Mouse (Mus musculus): ENCODE measurements at regions not wholly inside any gene's neighbourhood (a gene's known extent, or its start where the extent isn't known, plus 50 kb on each side); places are given as distances from the start of the nearest gene placed in this dataset.
"Not testable (repeated sequence)": the region's sequence is repeated elsewhere in the genome, so short reads cannot be mapped to it uniquely, and the experiment has no call there.

DNA sequence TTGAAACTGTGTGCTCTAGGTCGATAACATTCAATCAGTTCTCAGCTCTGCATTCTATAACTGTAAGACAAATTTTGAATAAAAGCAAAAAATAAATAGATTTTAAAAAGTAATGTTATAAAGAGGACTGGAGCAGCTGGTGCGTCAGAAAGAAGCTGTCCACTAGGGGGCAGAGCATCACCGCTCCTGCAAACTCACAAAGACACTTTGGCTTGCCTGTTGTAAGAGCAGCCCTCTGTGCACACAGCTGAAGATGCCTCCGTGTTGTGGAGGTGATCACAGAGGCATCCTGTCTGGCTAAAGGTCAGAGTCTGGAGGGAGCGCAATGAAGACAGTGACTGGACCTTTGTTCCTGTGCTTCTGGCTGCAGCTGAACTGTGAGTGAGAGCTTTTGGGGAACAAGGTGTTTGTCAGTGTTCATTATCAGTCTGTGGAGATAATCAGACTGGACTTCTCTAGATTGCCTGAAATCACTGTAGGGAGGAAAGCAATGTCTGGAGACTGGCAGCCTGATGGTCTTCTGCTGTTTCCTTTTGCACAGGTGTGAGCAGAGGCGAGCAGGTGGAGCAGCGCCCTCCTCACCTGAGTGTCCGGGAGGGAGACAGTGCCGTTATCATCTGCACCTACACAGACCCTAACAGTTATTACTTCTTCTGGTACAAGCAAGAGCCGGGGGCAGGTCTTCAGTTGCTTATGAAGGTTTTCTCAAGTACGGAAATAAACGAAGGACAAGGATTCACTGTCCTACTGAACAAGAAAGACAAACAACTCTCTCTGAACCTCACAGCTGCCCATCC is 476.9 kb upstream of the Olfr1507 start:
- H3K4me1 ChIP-seq; H3K27me3 ChIP-seq; H3K4me3 ChIP-seq; H3K9me3 ChIP-seq; H3K9ac ChIP-seq; ATAC-seq (ENCODE audit: borderline replicate concordance, extremely low read depth, low FRiP score, low TSS enrichment); H3K4me2 ChIP-seq; H3K27ac ChIP-seq; H3K36me3 ChIP-seq: not testable (repeated sequence)
- no CpG with 5 or more reads among the region's 12 CpGs for WGBS

DNA sequence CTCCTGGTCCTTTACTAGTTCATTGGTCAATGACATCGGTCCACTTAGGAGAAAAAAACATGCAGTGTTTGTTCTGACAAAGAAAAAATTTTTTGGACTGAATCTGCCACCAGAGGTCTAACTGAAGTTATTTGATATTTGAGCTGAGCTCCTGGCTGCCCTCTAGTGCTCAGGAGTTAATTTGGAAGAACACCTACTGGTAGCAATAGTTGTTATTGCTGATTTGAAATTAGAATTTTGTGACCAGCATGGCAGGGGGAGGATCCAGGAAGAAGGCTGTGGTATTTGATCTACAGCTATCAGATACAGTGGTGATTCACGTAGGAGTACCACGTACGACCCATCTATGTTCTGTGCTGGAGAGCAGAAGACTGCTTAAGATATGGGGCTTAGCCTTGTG is 466.6 kb upstream of the Olfr1507 start:
- H3K36me3 ChIP-seq; H3K9me3 ChIP-seq; ATAC-seq (ENCODE audit: borderline replicate concordance, extremely low read depth, low FRiP score, low TSS enrichment); H3K4me2 ChIP-seq; H3K4me1 ChIP-seq; H3K4me3 ChIP-seq; H3K27me3 ChIP-seq; H3K27ac ChIP-seq; H3K9ac ChIP-seq: not testable (repeated sequence)
- 75% methylated on average over 3 of the region's 4 CpGs for WGBS

DNA sequence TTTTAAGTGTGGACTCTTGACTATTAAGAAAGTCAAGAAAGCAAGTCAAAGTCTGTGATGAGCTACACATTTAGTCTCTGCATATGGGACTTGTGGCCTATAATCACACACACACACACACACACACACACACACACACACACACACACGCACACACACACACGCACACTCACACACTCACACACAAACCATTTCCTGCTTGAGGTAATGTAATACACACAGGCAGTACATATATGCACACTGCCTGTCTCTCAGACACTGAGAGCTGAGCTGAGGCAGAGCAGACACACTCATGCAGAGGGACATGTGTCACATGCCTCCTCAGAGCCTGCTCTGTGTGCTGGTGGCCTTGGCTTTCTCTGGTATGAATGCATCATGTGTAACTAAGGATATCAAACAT is 461.0 kb upstream of the Olfr1507 start:
- no CpG with 5 or more reads among the region's 2 CpGs for WGBS
- not testable (repeated sequence) for H3K4me2 ChIP-seq; ATAC-seq (ENCODE audit: borderline replicate concordance, extremely low read depth, low FRiP score, low TSS enrichment); H3K4me1 ChIP-seq; H3K27ac ChIP-seq; H3K9me3 ChIP-seq; H3K27me3 ChIP-seq; H3K9ac ChIP-seq; H3K36me3 ChIP-seq; H3K4me3 ChIP-seq

DNA sequence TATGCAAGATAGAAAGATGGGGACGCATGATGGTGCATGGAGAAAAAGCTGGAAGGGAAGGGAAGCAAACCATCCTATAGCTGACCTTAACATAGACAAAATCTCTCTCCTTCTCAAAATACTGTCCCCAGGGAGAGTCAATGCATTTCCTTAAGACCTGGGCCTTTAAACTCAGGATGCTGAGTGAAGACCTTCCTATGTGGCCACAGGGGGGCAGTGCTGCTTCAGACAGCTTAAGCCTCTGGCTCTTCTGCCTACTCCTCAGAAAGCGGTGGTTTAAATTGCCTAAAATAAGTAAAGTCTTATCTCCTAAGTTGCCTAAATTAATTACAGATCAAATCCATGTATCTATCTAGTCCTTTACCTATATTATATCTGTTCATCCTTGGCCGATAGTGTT is 449.4 kb upstream of the Olfr1507 start:
- no CpG with 5 or more reads among the region's 3 CpGs for WGBS
- H3K27me3 ChIP-seq; H3K36me3 ChIP-seq; H3K27ac ChIP-seq; H3K9me3 ChIP-seq; H3K4me2 ChIP-seq; H3K9ac ChIP-seq; H3K4me1 ChIP-seq; H3K4me3 ChIP-seq; ATAC-seq (ENCODE audit: borderline replicate concordance, extremely low read depth, low FRiP score, low TSS enrichment): not testable (repeated sequence)

DNA sequence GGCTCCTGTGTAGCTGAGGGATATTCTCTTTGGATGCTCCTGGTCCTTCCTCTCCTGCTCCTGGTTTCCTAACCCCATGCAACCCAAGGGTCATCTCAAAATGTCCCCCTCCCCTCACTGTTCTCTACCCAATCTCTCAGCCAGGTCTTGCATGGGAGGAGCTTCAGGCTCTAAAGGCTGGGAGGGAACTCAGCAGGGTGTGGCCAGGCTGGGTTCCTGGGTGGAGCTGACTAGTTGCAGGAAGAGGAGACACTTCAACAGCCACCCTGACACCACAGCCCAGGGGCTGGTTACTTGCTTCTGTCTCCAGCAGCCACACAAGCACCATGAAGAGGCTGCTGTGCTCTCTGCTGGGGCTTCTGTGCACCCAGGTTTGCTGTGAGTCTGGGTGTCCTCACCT is 446.9 kb upstream of the Olfr1507 start:
- H3K36me3 ChIP-seq; H3K4me3 ChIP-seq; H3K9me3 ChIP-seq; ATAC-seq (ENCODE audit: borderline replicate concordance, extremely low read depth, low FRiP score, low TSS enrichment); H3K4me2 ChIP-seq; H3K4me1 ChIP-seq; H3K27ac ChIP-seq; H3K9ac ChIP-seq; H3K27me3 ChIP-seq: not testable (repeated sequence)

DNA sequence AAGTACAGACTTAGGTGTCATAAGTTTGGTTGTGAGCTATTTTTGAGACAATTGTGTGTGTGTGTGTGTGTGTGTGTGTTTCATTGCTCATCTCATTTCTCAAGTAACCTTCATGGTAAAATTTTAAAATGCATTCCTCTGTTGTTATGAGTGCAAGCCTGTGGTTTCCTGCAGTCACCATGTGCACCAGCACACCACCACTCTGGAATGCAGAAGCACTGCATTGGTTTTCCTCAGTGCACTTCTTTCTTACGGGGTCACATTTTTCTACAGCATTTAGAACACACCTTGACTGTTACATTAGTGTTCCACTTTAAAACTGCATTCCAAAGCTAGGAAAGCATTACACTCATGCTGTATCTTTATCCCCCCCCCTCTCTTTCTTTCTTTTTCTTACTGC is 446.2 kb upstream of the Olfr1507 start:
- H3K9ac ChIP-seq; ATAC-seq (ENCODE audit: borderline replicate concordance, extremely low read depth, low FRiP score, low TSS enrichment); H3K4me1 ChIP-seq; H3K36me3 ChIP-seq; H3K4me3 ChIP-seq; H3K27ac ChIP-seq; H3K4me2 ChIP-seq; H3K27me3 ChIP-seq; H3K9me3 ChIP-seq: not testable (repeated sequence)
- no CpG with 5 or more reads among the region's 1 CpGs for WGBS

DNA sequence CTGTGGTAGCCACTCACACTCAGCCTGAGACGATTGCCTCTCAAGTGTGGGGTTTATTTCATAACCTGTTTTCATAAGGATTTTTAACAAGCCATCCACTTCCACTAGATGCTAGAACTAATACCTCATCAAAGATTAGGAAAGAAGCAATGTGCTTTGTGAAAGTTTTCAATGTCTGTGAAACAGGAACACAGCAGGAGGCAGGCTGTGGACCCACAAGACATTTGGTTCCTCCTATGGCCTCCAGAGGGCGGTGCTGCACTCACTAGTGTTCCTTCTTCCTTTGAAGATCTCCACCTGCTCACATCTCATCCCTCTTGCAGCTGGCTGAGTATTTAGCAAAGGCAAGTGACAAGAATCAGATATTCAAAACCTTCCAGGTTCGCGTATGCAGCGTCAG is 424.6 kb upstream of the Olfr1507 start:
- H3K4me3 ChIP-seq; H3K27ac ChIP-seq; ATAC-seq (ENCODE audit: borderline replicate concordance, extremely low read depth, low FRiP score, low TSS enrichment); H3K4me2 ChIP-seq; H3K36me3 ChIP-seq; H3K9me3 ChIP-seq; H3K4me1 ChIP-seq; H3K27me3 ChIP-seq; H3K9ac ChIP-seq: not testable (repeated sequence)
- no CpG with 5 or more reads among the region's 5 CpGs for WGBS

DNA sequence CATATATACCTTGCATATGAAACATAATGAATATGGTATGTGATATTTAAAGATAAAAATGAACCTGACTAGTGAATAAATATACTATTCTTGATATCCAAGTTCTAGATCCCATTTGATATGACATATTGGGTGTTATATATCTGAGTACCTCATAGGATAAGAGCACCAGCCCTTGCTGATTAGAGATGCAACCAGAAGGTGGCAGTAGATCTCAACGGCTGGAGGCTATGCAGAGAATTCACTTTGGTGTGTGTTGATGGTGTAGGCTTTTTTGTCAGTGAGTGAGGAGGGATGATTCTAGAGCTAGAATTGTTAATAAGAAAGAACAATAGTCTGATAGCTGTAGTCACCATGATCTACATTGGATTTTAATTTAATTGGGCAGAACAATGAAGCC is 418.3 kb upstream of the Olfr1507 start:
- H3K4me2 ChIP-seq; ATAC-seq (ENCODE audit: borderline replicate concordance, extremely low read depth, low FRiP score, low TSS enrichment); H3K9me3 ChIP-seq; H3K4me1 ChIP-seq; H3K27ac ChIP-seq; H3K36me3 ChIP-seq; H3K4me3 ChIP-seq; H3K9ac ChIP-seq; H3K27me3 ChIP-seq: not testable (repeated sequence)
- no CpG with 5 or more reads among the region's 1 CpGs for WGBS

DNA sequence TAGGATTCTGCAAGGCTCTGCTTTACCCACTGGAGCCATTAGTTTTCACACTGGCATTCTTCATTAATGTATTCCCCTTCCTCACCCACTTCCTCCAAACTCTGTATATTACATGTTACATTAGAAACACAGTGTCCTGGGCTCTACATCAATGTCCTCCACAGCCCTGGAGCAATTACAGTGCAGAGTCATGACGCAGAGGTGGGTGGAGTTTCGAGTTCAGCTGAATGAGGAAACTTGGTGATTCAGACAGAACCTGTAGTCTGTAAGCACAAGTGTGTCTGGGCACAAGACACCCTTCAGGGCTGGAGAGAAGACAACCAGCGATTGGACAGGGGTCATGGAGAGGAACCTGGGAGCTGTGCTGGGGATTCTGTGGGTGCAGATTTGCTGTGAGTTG is 404.1 kb upstream of the Olfr1507 start:
- H3K9me3 ChIP-seq; H3K9ac ChIP-seq; H3K4me3 ChIP-seq; H3K4me1 ChIP-seq; H3K36me3 ChIP-seq; ATAC-seq (ENCODE audit: borderline replicate concordance, extremely low read depth, low FRiP score, low TSS enrichment); H3K27ac ChIP-seq; H3K4me2 ChIP-seq; H3K27me3 ChIP-seq: not testable (repeated sequence)
- WGBS: no CpG with 5 or more reads among the region's 3 CpGs

DNA sequence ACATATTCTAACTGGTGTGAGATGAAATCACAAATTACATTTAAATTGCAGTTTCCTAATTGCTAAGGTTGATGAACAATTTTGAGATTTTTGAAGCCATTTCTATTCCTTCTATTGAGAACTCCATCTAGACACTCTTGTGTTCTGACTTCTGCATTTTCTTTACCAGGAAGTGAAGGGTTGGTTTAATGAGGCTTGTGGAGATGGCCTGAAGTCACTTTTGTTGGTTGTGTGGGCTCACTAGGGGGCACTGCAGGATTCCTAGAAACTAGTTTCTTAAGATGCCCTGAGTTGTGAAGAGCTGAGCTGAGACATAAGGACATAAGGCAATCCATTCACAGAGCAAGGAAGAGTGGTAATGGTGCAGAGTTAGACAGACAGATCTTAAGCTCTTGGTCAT is 402.8 kb upstream of the Olfr1507 start:
- H3K4me3 ChIP-seq; H3K36me3 ChIP-seq; ATAC-seq (ENCODE audit: borderline replicate concordance, extremely low read depth, low FRiP score, low TSS enrichment); H3K9me3 ChIP-seq; H3K4me2 ChIP-seq; H3K4me1 ChIP-seq; H3K27ac ChIP-seq; H3K27me3 ChIP-seq; H3K9ac ChIP-seq: not testable (repeated sequence)

DNA sequence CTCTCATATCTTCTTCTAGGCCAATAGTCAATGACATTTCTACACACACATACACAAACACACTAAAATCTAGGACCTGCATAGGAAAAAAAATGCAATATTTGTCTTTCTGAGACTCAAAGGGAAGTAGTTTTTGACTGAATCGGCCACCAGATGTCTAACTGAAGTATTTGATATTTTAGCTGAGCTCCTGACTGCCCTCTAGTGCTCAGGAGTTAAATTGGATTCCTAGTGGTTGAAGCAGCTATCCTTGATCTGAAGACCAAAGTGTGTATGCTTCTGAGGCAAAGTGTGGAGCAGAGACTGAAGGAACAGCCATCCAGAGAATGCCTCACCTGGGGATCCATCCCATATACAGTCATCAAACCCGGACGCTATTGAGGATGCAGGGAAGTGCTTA is 384.4 kb upstream of the Olfr1507 start:
- WGBS: no CpG with 5 or more reads among the region's 3 CpGs
- H3K4me2 ChIP-seq; H3K9me3 ChIP-seq; H3K4me3 ChIP-seq; H3K4me1 ChIP-seq; H3K27me3 ChIP-seq; H3K36me3 ChIP-seq; H3K27ac ChIP-seq; H3K9ac ChIP-seq; ATAC-seq (ENCODE audit: borderline replicate concordance, extremely low read depth, low FRiP score, low TSS enrichment): not testable (repeated sequence)

DNA sequence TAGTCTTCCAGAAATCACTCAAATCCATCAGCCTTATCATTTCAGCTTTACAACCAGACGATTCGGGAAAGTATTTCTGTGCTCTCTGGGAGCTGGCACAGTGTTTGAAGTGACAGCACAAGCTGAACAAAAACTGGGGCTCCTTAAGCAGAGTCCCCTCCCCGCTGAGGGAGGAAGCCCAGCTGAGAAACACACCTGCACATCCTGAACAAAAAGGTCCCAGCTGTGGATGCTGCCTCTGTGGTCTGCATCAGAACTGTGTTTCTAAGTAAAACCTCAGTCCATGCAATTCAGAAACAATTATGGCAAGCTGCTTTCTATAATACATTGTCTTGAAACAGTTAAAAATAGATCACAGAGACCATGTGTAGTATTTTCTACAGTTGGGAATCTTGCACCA is 368.3 kb upstream of the Olfr1507 start:
- H3K36me3 ChIP-seq: not testable (repeated sequence)

DNA sequence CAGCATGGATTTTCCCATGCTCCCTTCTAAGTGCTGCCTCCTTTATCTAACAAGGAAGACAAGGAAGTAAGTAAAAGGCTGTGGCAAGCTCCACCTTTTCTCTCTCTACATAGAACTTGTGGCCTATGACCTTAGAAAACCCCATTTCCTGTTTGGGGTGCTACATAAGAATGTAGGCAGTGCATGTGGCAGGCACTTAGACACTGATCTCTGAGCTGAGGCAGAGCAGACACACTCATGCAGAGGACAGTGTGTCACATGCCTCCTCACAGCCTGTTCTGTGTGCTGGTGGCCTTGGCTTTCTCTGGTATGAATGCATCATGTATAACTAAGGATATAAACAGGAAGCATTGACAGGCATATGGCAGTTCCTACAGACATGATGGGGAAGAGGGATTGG is 367.6 kb upstream of the Olfr1507 start:
- H3K27ac ChIP-seq; H3K4me3 ChIP-seq; H3K9me3 ChIP-seq; H3K36me3 ChIP-seq; H3K4me2 ChIP-seq; ATAC-seq (ENCODE audit: borderline replicate concordance, extremely low read depth, low FRiP score, low TSS enrichment); H3K27me3 ChIP-seq; H3K4me1 ChIP-seq; H3K9ac ChIP-seq: not testable (repeated sequence)

More for the DNA sequence above, 368.3 kb upstream of the Olfr1507 start:
- no CpG with 5 or more reads among the region's 3 CpGs for WGBS
- not testable (repeated sequence) for H3K4me2 ChIP-seq; H3K27ac ChIP-seq; H3K9ac ChIP-seq; H3K27me3 ChIP-seq; H3K9me3 ChIP-seq; H3K4me1 ChIP-seq; H3K4me3 ChIP-seq; ATAC-seq (ENCODE audit: borderline replicate concordance, extremely low read depth, low FRiP score, low TSS enrichment)

Measured in lung, embryonic 15.5 days (tissue).